Mouse (Mus musculus) right cerebral cortex, postnatal 14 days (tissue): Measurements from ENCODE around the gene Tead1.
A peak's percentile ranks its signal among the peaks of the same experiment; 100 is the strongest.

Experiments used
- DNase-seq: peaks from one replicate; pipeline ENCODE4 v3.0.0; 2022

The Tead1 gene

GRCm38 (mm10) chr7:112938959-112939358 lies 259.8 kb downstream of the Tead1 start:
- DNase-seq, result no peak

- DNase-seq, result no peak
Measured at GRCm38 (mm10) chr7:112942567-112942966, 263.4 kb downstream of the Tead1 start.

- DNase-seq, result no peak
Measured at GRCm38 (mm10) chr7:112943056-112943455, 263.9 kb downstream of the Tead1 start.

GRCm38 (mm10) chr7:112946706-112947105 lies 267.6 kb downstream of the Tead1 start:
- DNase-seq, result no peak

GRCm38 (mm10) chr7:112953777-112954291 lies 274.7 kb downstream of the Tead1 start, which contains the start of gene Rassf10:
TSS of gene Rassf10 (plus strand) at chr7:112953962.
- DNase-seq, result peak; percentile 56

GRCm38 (mm10) chr7:112954351-112955102 lies 275.4 kb downstream of the Tead1 start:
- peak; percentile 7 for DNase-seq

GRCm38 (mm10) chr7:112955103-112955827 lies 276.1 kb downstream of the Tead1 start:
- peak; percentile 8 for DNase-seq

- no peak for DNase-seq
Measured at GRCm38 (mm10) chr7:112955955-112956354, 276.8 kb downstream of the Tead1 start.
